Mouse (Mus musculus) T-cell, adult 2 months (primary cell): ENCODE results near the gene Gm11549.
A peak's percentile ranks its signal among the peaks of the same experiment; 100 is the strongest.

Experiments
- DNase-seq: peaks from one replicate; pipeline ENCODE4 v3.0.0; 2022; ENCODE audit warnings: low spot score

Gm11549 gene

GRCm38 (mm10) chr3:36511491-36511890 is 10.1 kb downstream of the Gm11549 start:
- no peak for DNase-seq

GRCm38 (mm10) chr3:36505809-36506735 is 15.5 kb downstream of the Gm11549 start:
- DNase-seq: no peak

- DNase-seq: no peak
Observed at GRCm38 (mm10) chr3:36505306-36505705, 16.3 kb downstream of the Gm11549 start.

- DNase-seq: no peak
Observed at GRCm38 (mm10) chr3:36501546-36501945, 20.1 kb downstream of the Gm11549 start.

GRCm38 (mm10) chr3:36500976-36501375 is 20.6 kb downstream of the Gm11549 start:
- no peak for DNase-seq

GRCm38 (mm10) chr3:36499418-36499817 is 22.2 kb downstream of the Gm11549 start:
- no peak for DNase-seq

GRCm38 (mm10) chr3:36498224-36498623 is 23.4 kb downstream of the Gm11549 start:
- no peak for DNase-seq

GRCm38 (mm10) chr3:36496746-36497145 is 24.9 kb downstream of the Gm11549 start:
- peak; percentile 33 for DNase-seq

- no peak for DNase-seq
Observed at GRCm38 (mm10) chr3:36496273-36496672, 25.3 kb downstream of the Gm11549 start.

GRCm38 (mm10) chr3:36495436-36495835 is 26.2 kb downstream of the Gm11549 start:
- peak; percentile 62 for DNase-seq

GRCm38 (mm10) chr3:36494613-36495012 is 27.0 kb downstream of the Gm11549 start:
- no peak for DNase-seq

- no peak for DNase-seq
Observed at GRCm38 (mm10) chr3:36493641-36494283, 27.9 kb downstream of the Gm11549 start.

- no peak for DNase-seq
Observed at GRCm38 (mm10) chr3:36492716-36493391, 28.8 kb downstream of the Gm11549 start.

- DNase-seq: no peak
Observed at GRCm38 (mm10) chr3:36491535-36491934, 30.1 kb downstream of the Gm11549 start.

- DNase-seq: no peak
Observed at GRCm38 (mm10) chr3:36489590-36489910, 32.1 kb downstream of the Gm11549 start.

- no peak for DNase-seq
Observed at GRCm38 (mm10) chr3:36488899-36489589, 32.6 kb downstream of the Gm11549 start.

GRCm38 (mm10) chr3:36488367-36488766 is 33.2 kb downstream of the Gm11549 start:
- no peak for DNase-seq

GRCm38 (mm10) chr3:36486881-36487280 is 34.7 kb downstream of the Gm11549 start:
- no peak for DNase-seq

GRCm38 (mm10) chr3:36486176-36486575 is 35.4 kb downstream of the Gm11549 start:
- no peak for DNase-seq

GRCm38 (mm10) chr3:36484292-36484691 is 37.3 kb downstream of the Gm11549 start:
- no peak for DNase-seq

- no peak for DNase-seq
Observed at GRCm38 (mm10) chr3:36482940-36483339, 38.7 kb downstream of the Gm11549 start.

GRCm38 (mm10) chr3:36481776-36482193 is 39.8 kb downstream of the Gm11549 start:
- DNase-seq: no peak
